Mouse (Mus musculus) small intestine, adult 2 months (tissue): ENCODE measurements around the gene Atp6v0e2. TPM values are rescaled to one million over a fixed set of nuclear protein-coding genes. Genes with fewer than 3 reads are reported as not detected.

ENCODE experiments used
- H3K27ac ChIP-seq: fragments of 200-500 bp; 2 replicates; pipeline ENCODE4 v1.5.1; 2012; ENCODE audit warnings: low read depth, low read length, control low read depth, inconsistent platforms; ENCODE audit not compliant: insufficient read depth
- H3K27me3 ChIP-seq: fragments of 200-500 bp; 2 replicates; pipeline ENCODE4 v1.6.1; 2012; ENCODE audit warnings: mild to moderate bottlenecking, moderate library complexity, low read length, inconsistent platforms; ENCODE audit not compliant: control insufficient read depth, insufficient read depth
- H3K36me3 ChIP-seq: fragments of 200-500 bp; 2 replicates; pipeline ENCODE4 v1.6.1; 2012; ENCODE audit warnings: mild to moderate bottlenecking, low read length, control low read depth, inconsistent platforms; ENCODE audit not compliant: control insufficient read depth, insufficient read depth
- H3K4me1 ChIP-seq: fragments of 200-500 bp; 2 replicates; pipeline ENCODE4 v1.6.1; 2012; ENCODE audit warnings: low read length, inconsistent platforms, mixed read lengths; ENCODE audit not compliant: control insufficient read depth, insufficient read depth, insufficient read length
- H3K4me3 ChIP-seq: fragments of 200-500 bp; 2 replicates; pipeline ENCODE4 v1.5.1; 2012; ENCODE audit warnings: low read depth, mild to moderate bottlenecking, control low read depth, inconsistent platforms, low read length, moderate library complexity
- CTCF ChIP-seq: fragments of 200-500 bp; IDR thresholded peaks from 2 replicates; pipeline ENCODE4 v1.5.1; 2012; ENCODE audit warnings: low read depth, mild to moderate bottlenecking, control low read depth, inconsistent platforms, low read length, moderate library complexity, mixed read lengths; ENCODE audit not compliant: insufficient replicate concordance, insufficient read length; ENCODE audit errors: extremely low read depth
- POLR2A ChIP-seq: fragments of 200-500 bp; IDR thresholded peaks from 2 replicates; pipeline ENCODE4 v1.6.1; 2012; ENCODE audit warnings: low read depth, mild to moderate bottlenecking, control low read depth, inconsistent platforms, low read length, moderate library complexity
- WGBS: fragments of 180-500 bp; shearing (Covaris S2); methylation state at CpG from one replicate; pipeline ENCODE4 v1.1.7; 2018; 5-methylcytosine and 5-hydroxymethylcytosine counted together
- polyA plus RNA-seq: library from polyadenylated mRNA; depleted of rRNA; stranded (reverse); fragments of >200 nt; gene quantifications from 2 replicates; pipeline ENCODE4 v1.2.3, GENCODE M21; 2012

Gene Atp6v0e2
- polyA plus RNA-seq, 1 experiment = 26.3 TPM

- Histone ChIP-seq H3K36me3 (no peaks in the 10 kb centered on the region), H3K4me1 (peaks cover 23% of the 10 kb centered on the region), H3K4me3 (peak overlapping the region; percentile 10; the same call in 1 of the 2 replicates), H3K27ac (no peak overlapping the region), H3K27me3 (no peaks in the 10 kb centered on the region)
- TF ChIP-seq POLR2A = no peak
- no peak for TF ChIP-seq CTCF
- 25% methylated on average over 21 of the region's 21 CpGs for WGBS
These were observed 30.9 kb downstream of the Atp6v0e2 start for GRCm38 (mm10) chr6:48568036-48568984.

GRCm38 (mm10) chr6:48569065-48569807, 31.8 kb downstream of the Atp6v0e2 start:
- Histone ChIP-seq H3K4me3 (peak overlapping the region; percentile 10; the same call in 1 of the 2 replicates), H3K27ac (peak overlapping the region; percentile 9; the same call in 1 of the 2 replicates), H3K36me3 (no peaks in the 10 kb centered on the region), H3K4me1 (peaks cover 23% of the 10 kb centered on the region), H3K27me3 (no peaks in the 10 kb centered on the region)
- 55% methylated on average over 8 of the region's 8 CpGs for WGBS
- no peak for TF ChIP-seq CTCF
- no peak for TF ChIP-seq POLR2A

- 91% methylated on average over 5 of the region's 5 CpGs for WGBS
- Histone ChIP-seq H3K4me1 (peaks cover 9% of the 10 kb centered on the region), H3K27me3 (no peaks in the 10 kb centered on the region), H3K27ac (peak overlapping the region; percentile 78), H3K4me3 (peak overlapping the region; percentile 56), H3K36me3 (no peaks in the 10 kb centered on the region)
- TF ChIP-seq POLR2A (no peak), CTCF (no peak)
These were observed 34.6 kb downstream of the Atp6v0e2 start for GRCm38 (mm10) chr6:48572014-48572413.

DNA sequence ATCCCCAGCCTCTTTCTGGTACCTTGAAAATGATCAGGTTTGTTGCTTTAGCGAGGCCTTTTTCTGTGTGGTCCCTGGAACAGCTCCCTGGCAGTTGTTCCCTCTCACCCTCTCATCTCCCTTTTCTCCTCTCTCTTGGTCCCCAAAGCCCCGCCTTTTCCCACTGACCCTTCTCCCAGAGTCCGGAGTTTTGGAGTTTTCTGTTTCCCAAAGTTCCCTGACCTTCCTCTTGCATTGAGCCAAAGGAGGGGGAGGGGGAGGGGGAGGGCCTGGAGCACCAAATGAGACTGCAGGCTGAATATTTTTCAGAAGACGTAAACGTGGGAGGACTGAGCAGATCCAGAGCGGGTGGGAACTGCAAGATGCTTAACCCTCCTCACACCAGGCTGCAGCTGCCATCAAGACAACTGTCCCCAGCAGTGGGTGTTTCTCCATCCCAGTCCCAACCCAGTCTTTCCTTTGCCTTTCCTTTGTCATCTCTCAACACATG, 35.2 kb downstream of the Atp6v0e2 start, which contains the start of gene Rarres2:
Gene Rarres2 (minus strand): TSS at position 218 of the 490 bp plus-strand sequence.
- H3K4me3 ChIP-seq = peak within 1 kb of the TSS; percentile 56

GRCm38 (mm10) chr6:48573280-48573679, 35.9 kb downstream of the Atp6v0e2 start:
- Histone ChIP-seq H3K27me3 (no peaks in the 10 kb centered on the region), H3K4me1 (peaks cover 6% of the 10 kb centered on the region), H3K4me3 (no peak overlapping the region), H3K36me3 (no peaks in the 10 kb centered on the region), H3K27ac (no peak overlapping the region)
- WGBS = 76% methylated on average over 10 of the region's 10 CpGs
- TF ChIP-seq POLR2A (no peak), CTCF (no peak)

More for the DNA sequence above, 35.2 kb downstream of the Atp6v0e2 start, which contains the start of gene Rarres2:
- TF ChIP-seq CTCF (no peak), POLR2A (peak; percentile 35; the same call in 1 of the 2 replicates)
- Histone ChIP-seq H3K27ac (peak within 1 kb of the TSS; percentile 78), H3K27me3 (no peaks in the 10 kb centered on the region), H3K36me3 (no peaks in the 10 kb centered on the region), H3K4me1 (peaks cover 8% of the 10 kb centered on the region)
- 48% methylated on average over 6 of the region's 6 CpGs for WGBS

GRCm38 (mm10) chr6:48573981-48574380, 36.6 kb downstream of the Atp6v0e2 start:
- 70% methylated on average over 3 of the region's 3 CpGs for WGBS
- Histone ChIP-seq H3K27ac (no peak overlapping the region), H3K27me3 (no peaks in the 10 kb centered on the region), H3K36me3 (no peaks in the 10 kb centered on the region), H3K4me3 (no peak overlapping the region), H3K4me1 (no peaks in the 10 kb centered on the region; the same call in 1 of the 2 replicates)
- TF ChIP-seq POLR2A = no peak
- no peak for TF ChIP-seq CTCF

DNA sequence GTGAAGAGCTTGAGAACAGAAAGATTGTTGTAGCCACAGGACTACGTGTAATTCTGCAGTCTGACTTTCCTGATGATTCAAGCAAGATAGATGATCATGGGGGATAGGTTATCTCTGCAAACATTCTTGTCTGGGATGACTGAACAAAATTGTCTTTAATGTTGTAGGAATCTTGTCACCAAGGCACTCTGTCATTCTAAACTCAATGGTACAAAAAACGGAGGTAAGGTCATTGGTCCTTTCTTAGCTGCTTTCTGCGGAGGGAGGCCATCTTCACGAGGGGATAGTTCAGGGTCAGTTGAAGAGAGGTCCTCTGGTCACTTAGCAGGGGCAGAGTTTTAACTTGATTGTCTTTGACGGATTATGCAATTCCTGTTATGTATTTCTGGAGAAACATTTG, 41.3 kb downstream of the Atp6v0e2 start:
- peak overlapping the region; percentile 85; the same call in 1 of the 2 replicates for H3K27ac ChIP-seq
- no peak for TF ChIP-seq CTCF
- TF ChIP-seq POLR2A = no peak
- 41% methylated on average over 5 of the region's 5 CpGs for WGBS
- no peaks in the 10 kb centered on the region for H3K27me3 ChIP-seq
- H3K4me1 ChIP-seq = no peaks in the 10 kb centered on the region
- H3K4me3 ChIP-seq = no peak overlapping the region
- no peaks in the 10 kb centered on the region for H3K36me3 ChIP-seq
